13 mouse cellular contexts compared by ENCODE assay signal in genomic region chr3:157695128-157696075, GRCm38 (mm10).
DNase-seq lines count a peak whose midpoint lies in the region; ATAC-seq and TF ChIP-seq lines count a peak whose summit lies in the region.
"Had no signal": no experiment of that assay in that cellular context is flagged by ENCODE, and none has a peak within 500 bp of the region (broad histone marks: within the 10 kb centered on the region; RNA-seq: fewer than 3 reads in every experiment).

No protein-coding gene starts in this region.

- H3K4me3 ChIP-seq in forebrain, embryonic 10.5 days = no peak overlapping the region
- no peak overlapping the region for H3K4me3 ChIP-seq in forebrain, embryonic 15.5 days
- H3K4me3 ChIP-seq in kidney, adult 2 months (ENCODE audit: insufficient read depth, low read depth, low read length) = no peak overlapping the region
- no peak overlapping the region for H3K4me3 ChIP-seq in midbrain, embryonic 16.5 days (ENCODE audit: low read depth, low read length)
- H3K4me3 ChIP-seq in liver, embryonic 11.5 days (ENCODE audit: low read depth, low read length) = no peak overlapping the region
- H3K4me3 ChIP-seq: liver, embryonic 15.5 days had no signal

- H3K36me3 ChIP-seq in forebrain, embryonic 10.5 days (replicated peaks) = no peaks in the 10 kb centered on the region
- H3K36me3 ChIP-seq in forebrain, embryonic 15.5 days = no peaks in the 10 kb centered on the region
- no peaks in the 10 kb centered on the region for H3K36me3 ChIP-seq in kidney, adult 2 months (ENCODE audit: control insufficient read depth, insufficient read depth, low read length)
- no peaks in the 10 kb centered on the region for H3K36me3 ChIP-seq in midbrain, embryonic 16.5 days (ENCODE audit: control insufficient read depth, insufficient read depth, low read length)
- no peaks in the 10 kb centered on the region for H3K36me3 ChIP-seq in liver, embryonic 11.5 days (ENCODE audit: control insufficient read depth, insufficient read depth, low read length)
- H3K36me3 ChIP-seq: G1E; liver, embryonic 15.5 days had no signal

- peak; percentile 10 for DNase-seq in forebrain, embryonic 10.5 days (ENCODE audit: extremely low spot score, low spot score)
- peak; percentile 58 for DNase-seq in MN1 (ENCODE audit: low spot score)
- DNase-seq in kidney, adult 2 months = peak; percentile 84
- no peak for DNase-seq in gastrocnemius, postnatal 10 days
- no peak for DNase-seq in left cerebral cortex, postnatal 10 days (ENCODE audit: extremely low spot score in 1 of 2, low spot score in 2 of 2)
- no peak for DNase-seq in liver, embryonic 11.5 days (ENCODE audit: low spot score)
- DNase-seq: B cell, adult 2 months; right cerebral cortex, postnatal 14 days had no signal

- intact Hi-C loops in left cerebral cortex, postnatal 10 days (cut with DNase I) = no loop called here

- WGBS in forebrain, embryonic 10.5 days = 92% methylated on average over 19 of the region's 19 CpGs
- 84% methylated on average over 19 of the region's 19 CpGs for WGBS in forebrain, embryonic 15.5 days
- WGBS in kidney, adult 2 months = 58% methylated on average over 19 of the region's 19 CpGs
- WGBS in midbrain, embryonic 16.5 days = 81% methylated on average over 19 of the region's 19 CpGs
- 77% methylated on average over 19 of the region's 19 CpGs for WGBS in liver, embryonic 11.5 days

- H3K9me3 ChIP-seq in forebrain, embryonic 10.5 days = no peaks in the 10 kb centered on the region
- no peaks in the 10 kb centered on the region for H3K9me3 ChIP-seq in forebrain, embryonic 15.5 days
- no peaks in the 10 kb centered on the region for H3K9me3 ChIP-seq in midbrain, embryonic 16.5 days (replicated peaks; ENCODE audit: control insufficient read depth, low read length, poor library complexity, severe bottlenecking)
- no peaks in the 10 kb centered on the region for H3K9me3 ChIP-seq in liver, embryonic 11.5 days (ENCODE audit: control insufficient read depth, low read length)
- H3K9me3 ChIP-seq: G1E; liver, embryonic 15.5 days had no signal

- H3K27me3 ChIP-seq in forebrain, embryonic 10.5 days (ENCODE audit: poor library complexity, severe bottlenecking) = no peaks in the 10 kb centered on the region
- H3K27me3 ChIP-seq in forebrain, embryonic 15.5 days = no peaks in the 10 kb centered on the region
- H3K27me3 ChIP-seq in kidney, adult 2 months (replicated peaks; ENCODE audit: control insufficient read depth, insufficient read depth, low read length) = no peaks in the 10 kb centered on the region
- H3K27me3 ChIP-seq in midbrain, embryonic 16.5 days (ENCODE audit: control insufficient read depth, insufficient read depth, low read depth, low read length) = no peaks in the 10 kb centered on the region
- no peaks in the 10 kb centered on the region for H3K27me3 ChIP-seq in liver, embryonic 11.5 days (replicated peaks; ENCODE audit: control insufficient read depth, insufficient read depth, low read length)
- H3K27me3 ChIP-seq: liver, embryonic 15.5 days had no signal

- no peaks in the 10 kb centered on the region for H3K4me1 ChIP-seq in forebrain, embryonic 10.5 days
- no peaks in the 10 kb centered on the region for H3K4me1 ChIP-seq in forebrain, embryonic 15.5 days
- peaks cover 3% of the 10 kb centered on the region; the same call in 1 of the 2 replicates for H3K4me1 ChIP-seq in kidney, adult 2 months (ENCODE audit: control insufficient read depth, insufficient read depth, low read length)
- no peaks in the 10 kb centered on the region for H3K4me1 ChIP-seq in midbrain, embryonic 16.5 days (ENCODE audit: control insufficient read depth, insufficient read depth, low read length)
- no peaks in the 10 kb centered on the region for H3K4me1 ChIP-seq in liver, embryonic 11.5 days (replicated peaks; ENCODE audit: control insufficient read depth, insufficient read depth, low read length)
- H3K4me1 ChIP-seq: liver, embryonic 15.5 days had no signal

- no peak overlapping the region for H3K9ac ChIP-seq in forebrain, embryonic 15.5 days (replicated peaks)
- H3K9ac ChIP-seq in midbrain, embryonic 16.5 days (ENCODE audit: low read depth, low read length) = no peak overlapping the region
- H3K9ac ChIP-seq in liver, embryonic 11.5 days (ENCODE audit: low read depth, low read length) = no peak overlapping the region
- H3K9ac ChIP-seq: liver, embryonic 15.5 days had no signal

- H3K4me2 ChIP-seq in forebrain, embryonic 15.5 days (replicated peaks) = no peak overlapping the region
- H3K4me2 ChIP-seq in midbrain, embryonic 16.5 days (ENCODE audit: low read length) = no peak overlapping the region
- no peak overlapping the region for H3K4me2 ChIP-seq in liver, embryonic 11.5 days
- H3K4me2 ChIP-seq: liver, embryonic 15.5 days had no signal

- no peak for TF ChIP-seq CTCF in kidney, adult 2 months (conservative IDR thresholded peaks at IDR 0.05; ENCODE audit: insufficient read depth, insufficient read length, low read depth, low read length)

- TF ChIP-seq POLR2A in kidney, adult 2 months (IDR thresholded peaks at IDR 0.05; ENCODE audit: low read depth, low read length) = no peak

- no peak for ATAC-seq in forebrain, embryonic 15.5 days (replicated peaks)
- peak; percentile 42; the same call in 1 of the 2 replicates for ATAC-seq in midbrain, embryonic 16.5 days
- ATAC-seq in liver, embryonic 11.5 days (replicated peaks; ENCODE audit: low FRiP score) = no peak
- ATAC-seq: forebrain, embryonic 16.5 days had no signal

- no peak overlapping the region for H3K27ac ChIP-seq in forebrain, embryonic 10.5 days
- H3K27ac ChIP-seq in forebrain, embryonic 15.5 days (replicated peaks) = no peak overlapping the region
- peak overlapping the region; percentile 37 for H3K27ac ChIP-seq in kidney, adult 2 months (ENCODE audit: insufficient read depth, low read depth, low read length)
- H3K27ac ChIP-seq in midbrain, embryonic 16.5 days (ENCODE audit: low read length) = no peak overlapping the region
- H3K27ac ChIP-seq in liver, embryonic 11.5 days (ENCODE audit: low read depth, low read length) = no peak overlapping the region
- H3K27ac ChIP-seq: liver, embryonic 15.5 days had no signal

Comparison
In these comparisons a context has a peak if more than half of its experiments do, and no peak if none do; other contexts are left out.
1. DNase-seq: peak in forebrain, embryonic 10.5 days (single experiment), MN1 (single experiment) and kidney, adult 2 months (single experiment); none in gastrocnemius, postnatal 10 days (single experiment), left cerebral cortex, postnatal 10 days (0 of 2) and liver, embryonic 11.5 days (single experiment).